Mouse (Mus musculus): ENCODE results near the gene Il6.
"Not testable (repeated sequence)": the region's sequence is repeated elsewhere in the genome, so short reads cannot be mapped to it uniquely, and the experiment has no call there.

Il6 gene

DNA sequence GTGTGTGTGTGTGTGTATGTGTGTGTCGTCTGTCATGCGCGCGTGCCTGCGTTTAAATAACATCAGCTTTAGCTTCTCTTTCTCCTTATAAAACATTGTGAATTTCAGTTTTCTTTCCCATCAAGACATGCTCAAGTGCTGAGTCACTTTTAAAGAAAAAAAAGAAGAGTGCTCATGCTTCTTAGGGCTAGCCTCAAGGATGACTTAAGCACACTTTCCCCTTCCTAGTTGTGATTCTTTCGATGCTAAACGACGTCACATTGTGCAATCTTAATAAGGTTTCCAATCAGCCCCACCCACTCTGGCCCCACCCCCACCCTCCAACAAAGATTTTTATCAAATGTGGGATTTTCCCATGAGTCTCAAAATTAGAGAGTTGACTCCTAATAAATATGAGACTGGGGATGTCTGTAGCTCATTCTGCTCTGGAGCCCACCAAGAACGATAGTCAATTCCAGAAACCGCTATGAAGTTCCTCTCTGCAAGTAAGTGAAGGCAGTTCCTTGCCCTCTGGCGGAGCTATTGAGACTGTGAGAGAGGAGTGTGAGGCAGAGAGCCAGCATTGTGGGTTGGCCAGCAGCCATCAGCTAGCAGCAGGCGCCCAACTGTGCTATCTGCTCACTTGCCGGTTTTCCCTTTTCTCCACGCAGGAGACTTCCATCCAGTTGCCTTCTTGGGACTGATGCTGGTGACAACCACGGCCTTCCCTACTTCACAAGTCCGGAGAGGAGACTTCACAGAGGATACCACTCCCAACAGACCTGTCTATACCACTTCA, at the start of gene Il6:
TSS of gene Il6 (plus strand) at position 389 of the 778 bp plus-strand sequence.
- DNase-seq (ENCODE audit: low spot score), result peak; percentile 90

DNA sequence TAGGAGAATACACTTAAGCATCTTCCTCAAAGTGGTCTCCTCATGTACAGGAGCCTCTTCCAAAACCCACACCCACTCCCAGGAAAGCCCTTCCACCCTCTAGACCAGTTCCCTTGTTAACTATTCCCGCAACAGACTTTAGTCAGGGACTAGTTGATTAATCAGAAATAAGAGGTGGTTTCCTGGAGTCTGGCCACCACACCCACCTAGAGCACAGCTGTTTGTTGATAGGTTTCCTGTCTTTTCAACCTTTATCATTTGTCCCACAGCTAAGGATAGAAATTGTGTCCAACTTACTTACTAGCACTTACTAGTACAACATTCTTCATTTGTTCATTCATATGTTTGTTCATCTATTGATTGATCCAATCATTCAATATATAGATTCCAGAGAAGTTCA, 49.4 kb upstream of the Il6 start:
- no peak for DNase-seq (ENCODE audit: low spot score)

DNA sequence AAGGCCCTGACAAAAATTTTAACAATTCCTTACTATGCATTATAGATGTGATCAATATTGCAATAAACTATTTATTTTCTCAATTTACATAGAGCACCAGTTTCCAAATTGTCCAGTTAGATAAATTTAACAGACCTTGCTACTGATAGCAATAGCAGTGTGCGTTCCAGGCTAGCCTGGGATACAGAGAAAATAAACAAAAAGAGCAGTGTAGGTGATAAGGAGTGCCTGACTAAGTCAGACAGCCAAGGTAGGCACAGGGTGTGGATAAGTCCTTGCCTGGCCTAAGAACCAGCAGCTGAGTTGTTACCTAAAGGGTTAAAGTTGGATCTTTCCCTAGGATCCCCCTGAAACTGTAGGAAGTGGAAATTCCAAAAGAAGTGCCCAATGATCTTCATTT, 42.7 kb upstream of the Il6 start:
- DNase-seq (ENCODE audit: low spot score), result no peak

DNA sequence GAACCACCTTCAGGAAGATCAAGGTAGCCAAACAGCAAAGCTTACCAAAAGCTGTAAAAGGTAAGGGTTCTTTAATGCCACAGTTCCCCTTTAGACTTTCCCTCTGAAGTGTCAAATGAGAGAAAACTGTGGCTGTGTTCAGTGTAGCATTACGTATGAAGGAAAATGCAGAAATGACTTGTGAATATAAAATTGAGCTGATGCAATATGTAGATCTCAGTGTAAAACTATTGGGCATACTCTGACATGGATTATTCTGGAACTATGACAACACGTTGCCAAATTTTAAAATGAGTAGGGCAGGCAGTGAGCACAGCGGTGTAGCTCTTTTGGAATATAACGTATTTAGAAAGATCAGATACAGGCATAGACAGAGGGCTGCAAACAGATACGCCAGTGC, 40.1 kb upstream of the Il6 start:
- no peak for DNase-seq (ENCODE audit: low spot score)

DNA sequence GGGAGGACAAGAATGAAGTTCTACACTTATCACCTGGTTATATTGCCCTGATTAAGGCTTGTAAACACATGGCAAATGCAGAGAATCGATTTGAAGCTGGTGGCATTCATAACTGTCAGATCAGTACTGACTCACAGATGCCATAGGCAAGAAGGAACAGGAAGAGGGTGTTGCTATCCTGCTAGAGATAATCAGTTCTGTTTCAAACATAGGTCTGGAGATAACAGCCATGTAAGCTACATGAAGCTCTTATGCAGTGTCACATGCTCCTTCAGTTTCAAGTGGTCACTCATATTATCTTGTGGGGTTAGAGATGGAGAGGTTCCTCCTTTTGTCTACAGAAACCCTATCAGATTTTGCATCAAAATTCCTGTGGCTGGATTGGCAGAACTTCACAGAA, 39.4 kb upstream of the Il6 start:
- DNase-seq (ENCODE audit: low spot score), result no peak

DNA sequence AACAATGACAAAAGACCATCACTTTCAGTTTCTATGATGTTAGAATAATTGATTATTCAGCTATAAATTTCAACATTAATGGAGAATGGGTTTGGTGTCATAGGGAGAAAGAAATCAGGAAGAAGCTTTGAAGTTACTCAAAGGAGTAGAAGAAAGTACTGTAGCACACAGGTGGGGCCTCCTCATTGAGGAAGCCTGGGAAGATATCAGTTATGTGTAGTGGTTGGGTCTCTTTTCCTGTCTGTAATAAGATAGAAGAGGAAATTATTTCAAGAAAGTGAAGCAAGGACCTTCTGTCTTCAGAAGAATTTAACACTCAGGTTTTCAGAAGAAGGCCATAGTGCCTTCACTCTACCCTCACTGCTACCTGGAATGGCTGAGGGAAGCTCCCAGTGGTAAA, 38.8 kb upstream of the Il6 start:
- no peak for DNase-seq (ENCODE audit: low spot score)

DNA sequence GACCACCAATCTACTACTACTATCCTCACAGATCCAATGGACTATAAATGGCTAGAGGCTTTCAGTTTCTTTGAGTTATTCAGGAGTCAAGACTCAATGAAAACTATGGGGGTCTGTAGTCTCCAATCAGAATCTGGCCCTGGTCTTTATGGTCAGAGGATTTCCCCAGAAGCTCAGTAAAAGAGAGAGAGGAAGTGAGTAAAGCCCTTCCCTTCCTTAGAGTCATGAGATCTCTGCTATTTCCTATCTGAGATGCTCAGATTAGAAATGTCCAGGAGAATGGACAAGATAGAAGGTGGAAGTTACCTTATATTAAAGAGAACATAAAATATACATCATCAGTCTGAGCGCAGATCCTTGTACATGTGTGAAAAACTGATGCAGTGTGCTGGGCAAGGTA, 19.3 kb upstream of the Il6 start:
- DNase-seq (ENCODE audit: low spot score), result no peak

DNA sequence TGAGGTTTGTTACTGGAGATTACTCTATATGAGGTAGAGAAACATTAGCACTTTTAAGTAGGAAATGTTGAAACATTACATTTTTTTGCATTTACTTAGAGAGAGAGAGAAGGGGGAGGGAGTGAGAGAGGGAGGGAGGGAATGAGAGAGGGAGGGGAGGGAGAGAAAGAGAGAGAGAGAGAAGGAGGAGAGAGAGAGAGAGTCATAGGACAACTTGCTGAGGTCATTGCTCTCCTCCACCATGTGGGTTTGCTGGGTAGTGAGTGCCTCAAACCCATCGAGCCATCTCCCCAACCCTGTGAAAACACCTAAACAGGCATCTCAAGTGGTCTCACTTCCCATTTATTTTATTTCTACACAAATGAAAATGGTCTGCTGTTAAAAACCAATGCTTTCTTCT, 18.6 kb upstream of the Il6 start:
- no peak for DNase-seq (ENCODE audit: low spot score)

DNA sequence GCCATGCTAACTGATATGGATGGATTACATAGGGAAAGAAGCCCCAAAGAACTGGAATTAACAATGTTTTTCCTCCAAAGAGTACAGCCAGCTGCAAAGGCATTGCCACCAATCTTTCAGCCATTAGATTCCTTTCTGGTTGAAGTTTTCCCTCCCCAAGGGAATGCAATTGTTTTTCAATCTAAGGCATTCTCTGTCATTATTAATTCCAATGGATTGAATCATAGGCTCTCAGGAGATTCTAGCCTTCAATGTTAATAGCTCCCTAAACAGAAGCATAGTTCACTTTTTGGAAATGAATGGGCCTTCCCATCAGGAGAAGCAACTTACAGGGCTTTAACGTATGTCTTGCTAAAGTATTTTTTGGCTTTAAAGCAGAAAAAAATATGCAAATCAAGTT, 15.6 kb upstream of the Il6 start:
- no peak for DNase-seq (ENCODE audit: low spot score)

DNA sequence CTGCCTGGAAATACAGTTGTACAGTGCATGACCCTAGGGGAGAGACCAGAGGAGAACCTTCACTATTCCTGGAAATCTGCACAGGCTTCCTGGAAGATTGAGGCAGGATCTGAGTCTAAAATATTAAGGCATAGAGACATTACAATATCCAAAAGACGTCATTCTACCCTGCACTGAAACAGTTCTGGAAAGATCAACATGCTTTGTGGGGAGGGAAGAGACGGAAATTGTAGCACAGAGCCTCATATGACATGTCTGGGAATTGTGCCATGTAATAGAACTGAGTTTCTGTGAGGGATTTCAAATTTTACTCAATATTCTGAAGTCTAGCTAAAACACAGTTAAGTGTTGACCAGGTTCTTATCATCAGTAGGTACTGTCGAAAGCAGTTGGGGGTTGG, 12.0 kb upstream of the Il6 start:
- DNase-seq (ENCODE audit: low spot score), result no peak

DNA sequence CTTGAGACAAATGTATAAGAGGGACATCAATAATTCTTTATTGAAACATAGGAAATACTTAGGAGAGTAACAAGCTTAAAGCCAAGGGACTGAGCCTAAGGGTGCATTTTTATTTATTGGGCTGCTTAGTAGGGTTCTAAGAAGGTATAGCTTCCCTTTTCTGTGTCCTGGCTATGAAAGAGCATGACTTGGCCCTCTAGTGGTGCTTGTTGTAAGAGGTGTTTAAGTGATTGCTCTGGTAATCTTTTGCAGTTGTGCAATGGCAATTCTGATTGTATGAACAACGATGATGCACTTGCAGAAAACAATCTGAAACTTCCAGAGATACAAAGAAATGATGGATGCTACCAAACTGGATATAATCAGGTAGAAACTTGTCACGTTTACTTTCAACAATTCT, 1.7 kb downstream of the Il6 start:
- DNase-seq (ENCODE audit: low spot score), result no peak

DNA sequence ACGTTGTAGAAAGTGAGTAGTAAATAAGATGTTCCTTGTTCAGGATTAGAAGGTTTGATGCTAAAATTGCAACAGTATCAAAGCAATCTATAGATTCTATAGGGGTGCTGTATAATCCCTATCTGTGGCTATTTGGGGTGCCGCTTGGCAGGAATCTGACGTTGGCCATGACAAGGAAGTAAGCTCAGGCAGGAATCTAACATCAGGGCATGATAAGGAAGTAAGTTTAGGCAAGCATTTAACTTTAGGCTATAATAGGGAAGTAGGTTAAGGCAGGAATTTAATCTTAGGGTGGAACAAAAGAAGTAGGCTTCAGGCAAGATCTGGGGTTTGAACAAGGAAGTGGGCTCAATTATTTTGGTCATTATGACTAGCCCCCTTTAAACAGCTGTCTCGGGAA, 22.9 kb downstream of the Il6 start:
- not testable (repeated sequence) for DNase-seq (ENCODE audit: low spot score)

DNA sequence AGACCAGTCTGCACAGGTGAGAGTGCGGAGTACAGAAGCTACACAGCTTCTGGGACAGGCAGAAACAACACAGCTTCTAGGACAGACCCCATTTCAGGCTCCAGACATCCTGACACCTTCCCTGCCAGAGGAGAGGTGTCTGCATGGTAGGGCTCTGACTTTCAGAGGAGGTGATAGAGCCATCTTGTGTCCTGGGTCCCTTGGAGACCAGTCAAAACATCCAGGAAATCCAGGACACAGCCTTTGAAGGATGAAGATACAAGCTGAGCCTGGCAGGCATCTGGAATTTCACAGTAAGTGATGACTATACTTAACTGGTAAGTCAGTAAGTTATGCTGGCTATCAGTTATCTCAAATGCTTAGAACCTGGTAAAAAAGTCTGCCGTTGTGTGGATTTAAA, 24.2 kb downstream of the Il6 start:
- not testable (repeated sequence) for DNase-seq (ENCODE audit: low spot score)

DNA sequence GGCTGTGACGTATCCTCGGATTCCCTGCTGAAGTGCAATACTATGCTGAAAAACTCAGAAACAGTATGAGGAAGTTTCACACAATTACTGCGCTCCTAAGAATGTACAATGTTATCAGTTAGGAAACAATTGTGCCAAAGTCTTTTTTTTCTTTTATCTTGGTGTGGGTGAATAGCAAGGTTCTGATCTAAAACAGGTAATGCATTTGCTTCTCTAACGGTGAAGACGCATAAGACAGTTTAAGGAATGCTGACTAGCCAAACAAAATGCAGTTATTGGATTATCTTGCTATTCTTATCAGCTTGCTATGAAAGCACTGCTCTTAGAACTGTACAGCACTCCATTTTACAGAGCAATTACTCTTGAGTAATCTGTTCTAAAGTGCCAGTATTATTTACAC, 26.4 kb downstream of the Il6 start:
- DNase-seq (ENCODE audit: low spot score), result not testable (repeated sequence)

DNA sequence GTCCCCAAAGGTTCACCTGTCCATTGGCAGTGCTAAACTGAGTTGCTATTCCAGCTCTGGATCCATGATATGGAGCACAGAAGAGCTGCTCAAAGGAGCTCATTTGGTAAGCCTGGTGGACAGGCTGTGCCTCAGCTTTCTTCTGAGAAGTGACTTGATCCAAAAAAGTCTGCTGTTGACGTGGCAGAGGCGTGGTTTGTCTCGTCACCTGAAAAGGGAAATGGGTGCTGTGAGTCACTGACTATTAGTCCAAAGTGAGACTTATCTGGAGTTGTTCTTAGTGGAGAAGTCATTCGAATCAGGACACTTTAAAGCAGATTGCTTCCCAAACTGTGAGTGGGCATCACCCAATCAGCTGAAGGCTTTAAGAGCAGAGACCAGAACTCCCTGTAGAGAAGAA, 26.9 kb downstream of the Il6 start:
- DNase-seq (ENCODE audit: low spot score), result not testable (repeated sequence)

DNA sequence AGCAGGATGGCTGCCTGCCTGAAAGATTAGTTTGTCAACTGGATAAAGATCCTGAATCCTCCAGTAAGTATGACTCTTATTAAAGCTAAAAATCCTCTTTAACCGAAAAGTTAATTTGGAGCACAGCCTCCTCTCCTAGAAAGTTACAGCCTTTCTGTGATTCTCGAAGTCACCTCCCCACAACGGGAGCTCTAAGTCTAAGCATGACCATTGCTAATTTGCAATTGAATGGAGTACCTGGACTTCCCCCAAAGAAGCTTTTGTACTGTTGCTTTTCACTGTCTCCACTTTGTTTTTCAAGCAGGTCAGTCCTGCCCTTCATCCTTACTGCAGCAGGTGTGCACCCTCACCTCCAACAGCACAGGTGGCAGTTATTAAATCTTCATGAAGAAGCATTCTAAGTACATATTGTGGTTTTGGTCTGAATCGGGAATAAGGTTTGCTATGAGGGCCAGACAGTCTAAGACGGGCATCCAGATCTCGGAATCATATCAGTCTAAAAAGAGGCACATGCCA, 45.4 kb downstream of the Il6 start:
- DNase-seq (ENCODE audit: low spot score), result no peak

DNA sequence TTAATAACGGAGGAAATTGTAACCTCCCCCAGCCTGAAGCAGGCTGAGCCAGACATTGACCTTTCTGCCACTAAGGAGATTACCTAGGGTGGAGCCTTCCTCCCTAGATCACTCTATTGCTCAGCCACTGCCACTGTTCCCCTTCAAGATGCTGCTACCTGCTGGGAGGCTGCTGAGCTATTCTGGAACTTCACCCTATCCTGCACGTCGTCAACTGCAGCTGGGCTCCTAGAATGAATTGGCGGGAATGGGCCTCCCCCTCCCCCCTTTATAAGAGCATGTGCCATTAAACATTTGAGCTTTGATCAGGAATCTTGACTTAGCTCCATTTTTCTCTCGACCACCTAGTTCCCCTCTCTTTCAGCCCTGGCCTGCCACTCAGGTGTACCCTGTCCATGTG, 46.7 kb downstream of the Il6 start:
- DNase-seq (ENCODE audit: low spot score), result not testable (repeated sequence)

DNA sequence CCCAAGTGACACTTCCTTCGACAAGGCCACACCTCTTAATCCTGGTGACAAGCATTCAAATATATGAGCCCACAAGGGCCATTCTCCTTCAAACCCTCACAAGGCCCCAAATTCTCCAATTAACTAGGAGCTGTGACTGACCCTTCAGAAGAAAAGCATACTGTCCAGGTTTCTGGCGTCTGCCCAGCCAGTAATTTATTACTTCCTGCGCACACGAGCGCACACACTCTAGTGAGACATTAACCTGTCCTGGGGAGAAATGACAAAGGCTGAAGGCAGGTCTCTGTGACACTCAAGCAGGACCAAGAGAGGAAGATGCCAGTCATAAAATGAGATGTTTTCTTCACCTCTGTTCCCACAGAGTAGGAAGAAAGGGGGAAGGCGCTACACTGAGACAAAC, 54.8 kb downstream of the Il6 start:
- no peak for DNase-seq (ENCODE audit: low spot score)
